Mouse (Mus musculus): ENCODE results near the gene Ankrd66. TPM values are rescaled to one million over a fixed set of nuclear protein-coding genes. Genes with fewer than 3 reads are reported as not detected.
"Not testable (repeated sequence)": the region's sequence is repeated elsewhere in the genome, so short reads cannot be mapped to it uniquely, and the experiment has no call there.

The Ankrd66 gene
- polyA plus RNA-seq, 1 experiment from 2014 or later, result 0.16 TPM

DNA sequence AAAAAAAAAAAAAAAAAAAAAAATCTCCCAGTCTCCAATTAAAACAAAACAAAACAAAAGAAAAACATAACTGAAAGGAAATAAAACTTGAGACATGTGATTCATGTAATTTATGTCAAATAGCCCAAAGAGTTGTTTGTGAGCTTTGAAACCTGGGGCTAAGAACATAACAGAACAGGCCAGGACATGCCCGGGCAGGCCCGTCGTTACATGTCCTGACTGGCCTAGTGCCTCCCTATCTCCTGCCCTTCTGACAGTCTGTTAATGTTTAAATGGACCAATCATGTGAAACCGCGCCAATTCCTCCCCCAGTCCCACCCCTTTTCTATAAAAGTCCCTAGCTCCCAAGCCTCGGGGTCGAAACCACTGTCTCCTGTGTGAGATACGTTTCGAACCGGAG, 53.1 kb downstream of the Ankrd66 start:
- DNase-seq (ENCODE audit: low spot score, missing footprints); H3K27me3 ChIP-seq (ENCODE audit: control insufficient read depth, insufficient read depth, low read length); ATAC-seq (ENCODE audit: low FRiP score); H3K9ac ChIP-seq (ENCODE audit: low read length); H3K4me1 ChIP-seq (ENCODE audit: control insufficient read depth, insufficient read depth, low read length); H3K4me3 ChIP-seq (ENCODE audit: low read depth, low read length); H3K27ac ChIP-seq (ENCODE audit: low read depth, low read length); H3K4me2 ChIP-seq; H3K36me3 ChIP-seq (ENCODE audit: control insufficient read depth, insufficient read depth, low read length); H3K9me3 ChIP-seq (ENCODE audit: control insufficient read depth, low read length): not testable (repeated sequence)
- 92% methylated on average over 5 of the region's 10 CpGs for WGBS

DNA sequence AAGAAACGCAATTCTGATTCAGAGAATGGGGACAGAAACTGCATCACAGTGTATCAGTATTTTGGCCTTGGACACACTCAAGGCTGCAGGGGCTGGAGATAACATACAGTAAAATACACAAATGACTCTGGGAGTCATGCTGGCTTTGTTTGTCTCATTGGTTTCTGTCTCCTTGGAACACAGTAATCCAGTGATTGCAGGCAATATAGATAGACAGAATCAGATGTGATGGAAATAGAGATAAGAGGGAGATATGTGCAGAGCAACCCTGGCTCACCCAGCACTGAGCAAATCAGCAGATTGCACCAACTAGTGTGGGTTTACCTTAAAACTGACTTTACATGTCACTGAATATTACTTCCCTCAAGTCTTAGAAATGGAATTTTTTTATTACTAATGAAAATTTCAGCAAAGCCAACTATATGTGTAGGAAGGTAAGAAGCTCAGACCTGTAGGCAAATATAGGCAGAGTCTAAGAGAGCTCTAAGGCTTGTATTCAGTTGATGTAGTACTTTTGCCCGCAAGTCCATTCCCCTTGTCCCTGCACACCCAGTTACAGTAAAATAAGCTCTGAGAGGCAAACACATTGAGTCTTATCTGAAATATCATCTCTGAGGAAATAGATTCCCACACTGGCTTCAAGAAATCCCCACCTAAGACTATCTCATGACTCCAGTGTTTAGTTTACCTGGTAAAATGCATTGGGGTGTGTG, 54.8 kb downstream of the Ankrd66 start:
- DNase-seq (ENCODE audit: low spot score, missing footprints), result peak; percentile 47
- Histone ChIP-seq H3K4me1 (ENCODE audit: control insufficient read depth, insufficient read depth, low read length) (no peaks in the 10 kb centered on the region), H3K27ac (ENCODE audit: low read depth, low read length) (no peak overlapping the region), H3K4me2 (no peak overlapping the region), H3K36me3 (ENCODE audit: control insufficient read depth, insufficient read depth, low read length) (no peaks in the 10 kb centered on the region), H3K4me3 (ENCODE audit: low read depth, low read length) (no peak overlapping the region), H3K27me3 (ENCODE audit: control insufficient read depth, insufficient read depth, low read length) (no peaks in the 10 kb centered on the region), H3K9ac (ENCODE audit: low read length) (no peak overlapping the region), H3K9me3 (ENCODE audit: control insufficient read depth, low read length) (no peaks in the 10 kb centered on the region)
- no peak for ATAC-seq (ENCODE audit: low FRiP score)
- 92% methylated on average over 2 of the region's 2 CpGs for WGBS

DNA sequence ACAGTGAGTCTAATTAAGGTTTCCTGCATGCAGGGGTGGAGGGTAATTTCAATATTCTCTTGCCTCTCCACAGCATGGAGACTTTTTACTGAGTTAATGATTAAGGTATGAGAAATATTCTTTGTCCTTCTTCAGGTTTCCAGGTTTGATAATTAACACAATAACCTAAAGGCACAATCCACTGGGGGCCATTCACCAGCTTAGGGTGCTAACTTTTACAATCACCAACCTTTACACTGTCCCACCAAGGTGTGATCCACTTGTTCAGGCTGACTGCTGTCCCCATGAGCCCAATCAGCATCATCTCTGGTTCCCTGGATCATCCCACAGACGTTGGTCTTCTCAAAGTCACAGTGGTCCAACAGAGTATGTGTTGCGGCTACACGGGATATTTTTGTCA, 57.5 kb downstream of the Ankrd66 start:
- ATAC-seq (ENCODE audit: low FRiP score) (no peak), DNase-seq (ENCODE audit: low spot score, missing footprints) (no peak)
- Histone ChIP-seq H3K9ac (ENCODE audit: low read length) (no peak overlapping the region), H3K27me3 (ENCODE audit: control insufficient read depth, insufficient read depth, low read length) (no peaks in the 10 kb centered on the region), H3K9me3 (ENCODE audit: control insufficient read depth, low read length) (no peaks in the 10 kb centered on the region), H3K4me3 (ENCODE audit: low read depth, low read length) (no peak overlapping the region), H3K36me3 (ENCODE audit: control insufficient read depth, insufficient read depth, low read length) (no peaks in the 10 kb centered on the region), H3K4me2 (no peak overlapping the region), H3K27ac (ENCODE audit: low read depth, low read length) (no peak overlapping the region), H3K4me1 (ENCODE audit: control insufficient read depth, insufficient read depth, low read length) (no peaks in the 10 kb centered on the region)
- 89% methylated on average over 3 of the region's 3 CpGs for WGBS

Other genes with a start within 250 kb of the Ankrd66 start
- 6.8 and 7.9 TPM in 2 replicates for gene Adgrf5, start 183.2 kb downstream of the Ankrd66 start, polyA plus RNA-seq (2014; fragmentation: Nextera tagmentation; extraction: Ambion mirVana)
- gene Mep1a, start 40.8 kb downstream of the Ankrd66 start, polyA plus RNA-seq (2014; fragmentation: Nextera tagmentation; extraction: Ambion mirVana), result 0.14 TPM in 1 of 2 replicates, not detected in the other
- 3.7 and 4.0 TPM in 2 replicates for gene Pla2g7, start 24.5 kb upstream of the Ankrd66 start, polyA plus RNA-seq (2014; fragmentation: Nextera tagmentation; extraction: Ambion mirVana)
- gene Tdrd6, start 86.7 kb upstream of the Ankrd66 start, polyA plus RNA-seq (2014; fragmentation: Nextera tagmentation; extraction: Ambion mirVana), result not detected in 2 replicates
- 26.8 and 30.8 TPM in 2 replicates for gene Slc25a27, start 123.6 kb upstream of the Ankrd66 start, polyA plus RNA-seq (2014; fragmentation: Nextera tagmentation; extraction: Ambion mirVana)
- 31.4 and 37.0 TPM in 2 replicates for gene Cyp39a1, start 123.8 kb upstream of the Ankrd66 start, polyA plus RNA-seq (2014; fragmentation: Nextera tagmentation; extraction: Ambion mirVana)